Mouse (Mus musculus): Measurements from ENCODE around the gene Mrpl52. TPM values are rescaled to one million over a fixed set of nuclear protein-coding genes. Genes with fewer than 3 reads are reported as not detected.

Mrpl52 gene
- total RNA-seq, 1 experiment from 2014 or later = 131 TPM

Other genes starting within 250 kb of the Mrpl52 start
- 74.8 and 92.1 TPM in 2 replicates for gene Dad1, start 172.8 kb upstream of the Mrpl52 start, total RNA-seq (2017)
- 43.5 and 53.3 TPM in 2 replicates for gene Abhd4, start 172.7 kb upstream of the Mrpl52 start, total RNA-seq (2017)
- gene Olfr49, start 142.0 kb upstream of the Mrpl52 start, total RNA-seq (2017) = 0.13 TPM in 1 of 2 replicates, not detected in the other
- 30.6 and 30.7 TPM in 2 replicates for gene Oxa1l, start 66.1 kb upstream of the Mrpl52 start, total RNA-seq (2017)
- 1.9 and 3.5 TPM in 2 replicates for gene Slc7a7, start 9.1 kb upstream of the Mrpl52 start, total RNA-seq (2017)
- gene Mmp14, start 4.7 kb downstream of the Mrpl52 start, total RNA-seq (2017) = 6.5 and 7.5 TPM in 2 replicates
- 20.5 and 38.3 TPM in 2 replicates for gene Lrp10, start 37.2 kb downstream of the Mrpl52 start, total RNA-seq (2017)
- 1.8 and 2.5 TPM in 2 replicates for gene Rem2, start 49.2 kb downstream of the Mrpl52 start, total RNA-seq (2017)
- 52.4 and 53.1 TPM in 2 replicates for gene Prmt5, start 90.6 kb downstream of the Mrpl52 start, total RNA-seq (2017)
- gene Haus4, start 127.7 kb downstream of the Mrpl52 start, total RNA-seq (2017) = 68.6 and 76.0 TPM in 2 replicates
- gene Ajuba, start 150.6 kb downstream of the Mrpl52 start, total RNA-seq (2017) = 0.74 and 1.3 TPM in 2 replicates
- gene 4931414P19Rik, start 179.1 kb downstream of the Mrpl52 start, total RNA-seq (2017) = 3.8 and 15.3 TPM in 2 replicates
- 27.2 and 41.8 TPM in 2 replicates for gene Psmb5, start 191.1 kb downstream of the Mrpl52 start, total RNA-seq (2017)
- not detected in 2 replicates for gene Psmb11, start 194.5 kb downstream of the Mrpl52 start, total RNA-seq (2017)
- gene Gm17606, start 214.0 kb downstream of the Mrpl52 start, total RNA-seq (2017) = not detected in 2 replicates
- 1.4 and 2.3 TPM in 2 replicates for gene Cdh24, start 214.5 kb downstream of the Mrpl52 start, total RNA-seq (2017)

All from hematopoietic stem cell, adult 5-6 weeks (primary cell).